Mouse (Mus musculus): ENCODE data around the gene Foxb2. TPM values are rescaled to one million over a fixed set of nuclear protein-coding genes. Genes with fewer than 3 reads are reported as not detected.
"Not testable (repeated sequence)": the region's sequence is repeated elsewhere in the genome, so short reads cannot be mapped to it uniquely, and the experiment has no call there.

Gene Foxb2
- total RNA-seq (2022) = not detected

GRCm38 (mm10) chr19:16873221-16873861 is at the start of gene Foxb2:
Gene Foxb2, minus strand, starts transcription at chr19:16873805.
- no peak for DNase-seq (ENCODE audit: low spot score in 2 of 2)

- no peak for DNase-seq (ENCODE audit: low spot score in 2 of 2)
These were observed 37.9 kb upstream of the Foxb2 start for GRCm38 (mm10) chr19:16911507-16911906.

GRCm38 (mm10) chr19:16903106-16903505 is 29.5 kb upstream of the Foxb2 start:
- no peak for DNase-seq (ENCODE audit: low spot score in 2 of 2)

GRCm38 (mm10) chr19:16899716-16900115 is 26.1 kb upstream of the Foxb2 start:
- DNase-seq (ENCODE audit: low spot score in 2 of 2) = no peak

GRCm38 (mm10) chr19:16898576-16898975 is 25.0 kb upstream of the Foxb2 start:
- DNase-seq (ENCODE audit: low spot score in 2 of 2) = no peak

- no peak for DNase-seq (ENCODE audit: low spot score in 2 of 2)
These were observed 2.8 kb upstream of the Foxb2 start for GRCm38 (mm10) chr19:16876458-16876770.

GRCm38 (mm10) chr19:16875631-16876457 is 2.2 kb upstream of the Foxb2 start:
- DNase-seq (ENCODE audit: low spot score in 2 of 2) = no peak

GRCm38 (mm10) chr19:16874991-16875540 is 1.5 kb upstream of the Foxb2 start:
- no peak for DNase-seq (ENCODE audit: low spot score in 2 of 2)

GRCm38 (mm10) chr19:16873942-16874861 is 597 bp upstream of the Foxb2 start:
- no peak for DNase-seq (ENCODE audit: low spot score in 2 of 2)

GRCm38 (mm10) chr19:16872331-16873180 is 1.0 kb downstream of the Foxb2 start:
- DNase-seq (ENCODE audit: low spot score in 2 of 2) = no peak

- DNase-seq (ENCODE audit: low spot score in 2 of 2) = no peak
These were observed 2.3 kb downstream of the Foxb2 start for GRCm38 (mm10) chr19:16871192-16871760.

- no peak for DNase-seq (ENCODE audit: low spot score in 2 of 2)
These were observed 3.0 kb downstream of the Foxb2 start for GRCm38 (mm10) chr19:16870501-16871191.

- DNase-seq (ENCODE audit: low spot score in 2 of 2) = no peak
These were observed 5.1 kb downstream of the Foxb2 start for GRCm38 (mm10) chr19:16868534-16868933.

- DNase-seq (ENCODE audit: low spot score in 2 of 2) = no peak
These were observed 15.0 kb downstream of the Foxb2 start for GRCm38 (mm10) chr19:16858646-16859045.

- no peak for DNase-seq (ENCODE audit: low spot score in 2 of 2)
These were observed 16.9 kb downstream of the Foxb2 start for GRCm38 (mm10) chr19:16856752-16857151.

- not testable (repeated sequence) for DNase-seq (ENCODE audit: low spot score in 2 of 2)
These were observed 29.5 kb downstream of the Foxb2 start for GRCm38 (mm10) chr19:16844091-16844490.

GRCm38 (mm10) chr19:16841516-16842249 is 31.9 kb downstream of the Foxb2 start:
- DNase-seq (ENCODE audit: low spot score in 2 of 2) = no peak

- no peak for DNase-seq (ENCODE audit: low spot score in 2 of 2)
These were observed 32.6 kb downstream of the Foxb2 start for GRCm38 (mm10) chr19:16841001-16841400.

- DNase-seq (ENCODE audit: low spot score in 2 of 2) = no peak
These were observed 45.9 kb downstream of the Foxb2 start for GRCm38 (mm10) chr19:16827657-16828056.

Measured in left cerebral cortex, adult 8-10 months (tissue).